Mouse (Mus musculus) lung, postnatal 36 days (tissue): ENCODE data around the gene Eif3l.
"Not testable (repeated sequence)": the region's sequence is repeated elsewhere in the genome, so short reads cannot be mapped to it uniquely, and the experiment has no call there.

ENCODE experiments used
- DNase-seq: peaks from one replicate; pipeline ENCODE4 v3.0.0; 2022; ENCODE audit warnings: mixed read lengths

Gene Eif3l

DNA sequence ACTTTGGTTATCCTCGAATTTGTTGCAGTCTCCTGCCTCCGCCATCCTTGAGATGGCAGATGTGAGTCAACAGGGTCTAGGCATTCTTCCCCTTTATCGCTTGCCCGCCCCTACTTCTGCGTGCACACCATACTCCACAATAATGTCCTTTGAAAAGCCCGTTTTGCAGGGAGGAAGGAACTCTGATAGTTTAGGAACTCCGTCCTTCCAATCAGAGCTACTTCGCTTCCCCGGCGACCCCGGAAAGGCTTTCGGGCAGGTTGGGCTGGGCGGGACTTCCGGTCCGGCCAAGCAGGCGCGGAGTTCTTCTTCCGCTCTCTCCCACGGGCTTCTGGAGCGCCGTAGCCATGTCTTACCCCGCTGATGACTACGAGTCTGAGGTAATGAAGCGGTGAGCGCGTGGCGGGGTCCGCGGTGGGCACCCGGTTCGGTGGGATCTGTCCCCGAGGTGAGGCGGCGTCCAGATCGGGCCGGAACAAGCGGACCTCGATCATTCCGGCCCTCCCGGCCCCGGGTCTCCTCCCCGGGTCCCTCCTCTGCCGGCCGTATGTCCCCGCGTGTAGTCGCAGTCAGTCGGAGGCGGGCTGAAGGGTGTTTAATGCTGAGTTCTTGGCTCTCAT lies at the start of gene Eif3l:
Gene Eif3l, plus strand, starts transcription at position 267 of the 620 bp plus-strand sequence.
- peak; percentile 92 for DNase-seq

- DNase-seq: no peak
These were observed 49.2 kb upstream of the Eif3l start for GRCm38 (mm10) chr15:79025687-79026308.

DNA sequence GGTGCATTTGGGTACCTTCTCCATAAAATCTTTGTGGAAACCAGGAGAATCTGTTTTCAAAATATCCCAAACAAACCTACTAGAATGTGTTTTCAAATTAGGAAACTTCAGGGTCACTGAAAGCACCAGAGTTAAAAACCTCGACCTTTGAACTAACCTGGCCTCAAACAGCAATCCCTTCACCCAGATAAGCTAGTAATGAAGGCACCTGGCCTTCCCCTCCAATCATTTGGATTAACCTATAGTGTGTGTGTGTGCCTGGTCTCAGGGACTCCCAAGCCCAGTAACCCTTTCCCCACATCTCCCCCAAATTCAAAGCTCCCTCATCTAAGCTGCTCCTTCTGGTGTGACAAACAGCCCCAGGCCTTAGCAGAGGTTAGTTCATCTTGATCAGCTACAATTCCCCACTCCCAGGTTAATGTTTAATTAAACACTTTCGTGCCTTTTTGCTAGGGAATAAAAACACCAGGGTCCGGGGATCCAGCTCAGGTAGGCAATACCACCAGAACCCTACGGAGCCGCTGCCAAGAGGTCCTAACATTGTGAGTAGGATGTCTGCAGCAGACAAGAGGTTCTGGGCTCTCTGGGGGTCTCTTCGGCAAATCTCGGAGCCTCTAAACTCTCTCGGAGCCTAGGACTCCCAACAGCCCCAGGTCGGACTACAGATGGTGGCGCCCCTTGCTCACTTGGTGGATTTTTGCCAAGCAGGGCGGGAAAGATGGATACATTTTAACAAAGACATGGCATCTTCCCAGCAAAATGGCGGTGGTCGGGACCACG lies 48.3 kb upstream of the Eif3l start:
- DNase-seq: no peak

- no peak for DNase-seq
These were observed 47.4 kb upstream of the Eif3l start for GRCm38 (mm10) chr15:79027291-79028205.

- peak; percentile 93 for DNase-seq
These were observed 46.7 kb upstream of the Eif3l start, which contains the start of gene H1f0 for GRCm38 (mm10) chr15:79028237-79028738. H1f0 (plus strand) TSS chr15:79028450.

- DNase-seq: no peak
These were observed 46.0 kb upstream of the Eif3l start for GRCm38 (mm10) chr15:79028823-79029484.

DNA sequence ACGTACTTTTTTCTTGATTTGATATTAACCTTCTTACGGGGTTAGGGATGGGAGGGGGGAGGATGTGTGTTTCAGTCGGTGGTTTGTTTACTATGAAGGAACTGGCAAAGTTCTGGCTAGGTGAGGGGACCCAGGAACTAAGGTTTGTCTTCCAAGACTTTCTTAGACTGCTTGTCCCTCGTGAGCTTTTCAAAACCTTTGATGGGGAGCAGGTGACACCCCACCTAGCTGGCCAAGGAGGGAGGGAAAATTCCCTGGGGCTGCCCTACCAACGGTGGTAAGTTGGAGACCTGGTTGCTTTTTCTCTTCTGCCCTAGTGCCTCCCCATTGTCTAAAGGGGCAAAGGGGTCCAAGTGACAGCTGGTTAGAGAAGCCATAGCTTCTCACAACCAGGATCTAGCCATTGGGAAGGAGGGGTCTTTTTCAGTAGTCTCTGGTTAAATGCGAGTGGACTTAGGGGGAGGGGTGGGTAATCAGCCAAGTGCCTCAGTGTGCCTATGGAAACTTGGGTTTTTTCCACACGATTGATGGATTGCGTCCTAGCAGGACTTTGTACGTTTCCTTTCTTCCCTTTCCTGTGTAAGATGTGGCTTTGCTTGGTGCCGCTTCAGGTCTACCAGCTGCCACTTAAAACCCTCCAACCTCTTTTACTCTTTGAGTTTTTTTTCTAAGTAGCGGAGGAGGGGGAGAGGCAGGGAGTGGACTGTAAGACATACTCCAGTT lies 45.3 kb upstream of the Eif3l start:
- no peak for DNase-seq

DNA sequence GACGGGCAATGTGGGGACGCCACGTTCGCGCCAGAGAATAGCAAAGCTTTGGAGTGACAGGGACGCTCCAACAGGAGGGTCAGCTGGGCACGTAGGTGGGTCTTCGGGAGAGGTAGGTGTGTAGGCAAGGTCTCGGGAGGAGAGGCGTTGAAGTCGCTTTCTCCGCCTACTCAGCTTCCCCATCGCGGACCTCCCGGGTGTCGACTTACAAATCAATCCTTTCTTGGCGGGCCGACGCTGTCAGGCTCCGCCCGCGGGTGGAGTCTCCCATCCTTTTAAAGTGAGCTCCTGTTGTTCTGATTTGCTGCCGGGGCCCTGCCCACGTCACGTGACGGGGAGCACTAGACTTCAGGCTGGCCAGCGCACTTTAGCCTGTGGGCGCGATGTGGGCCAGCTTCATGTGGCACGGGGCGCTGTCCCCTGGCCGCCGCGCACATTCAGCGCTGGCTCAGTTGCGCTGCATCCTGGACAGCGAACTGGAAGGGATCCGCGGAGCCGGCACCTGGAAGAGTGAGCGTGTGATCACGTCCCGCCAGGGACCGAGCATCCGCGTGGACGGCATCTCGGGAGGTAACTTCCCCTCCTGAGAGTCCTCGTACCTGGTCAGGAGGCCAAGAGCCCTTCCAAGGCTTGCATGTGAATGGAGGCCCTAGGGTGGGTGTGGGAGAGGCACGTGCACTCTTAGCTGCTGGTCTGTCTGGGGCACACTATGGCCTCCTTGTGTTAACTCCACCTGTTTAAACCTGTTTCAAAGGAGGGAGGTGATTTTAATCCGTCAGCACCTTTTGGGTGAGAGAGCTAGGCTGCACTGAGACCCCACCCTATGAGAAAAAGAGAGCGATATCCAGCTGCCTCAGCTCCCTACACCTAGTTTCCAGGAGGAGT lies 44.2 kb upstream of the Eif3l start:
- peak; percentile 97 for DNase-seq

- not testable (repeated sequence) for DNase-seq
These were observed 43.1 kb upstream of the Eif3l start for GRCm38 (mm10) chr15:79031908-79032307.

DNA sequence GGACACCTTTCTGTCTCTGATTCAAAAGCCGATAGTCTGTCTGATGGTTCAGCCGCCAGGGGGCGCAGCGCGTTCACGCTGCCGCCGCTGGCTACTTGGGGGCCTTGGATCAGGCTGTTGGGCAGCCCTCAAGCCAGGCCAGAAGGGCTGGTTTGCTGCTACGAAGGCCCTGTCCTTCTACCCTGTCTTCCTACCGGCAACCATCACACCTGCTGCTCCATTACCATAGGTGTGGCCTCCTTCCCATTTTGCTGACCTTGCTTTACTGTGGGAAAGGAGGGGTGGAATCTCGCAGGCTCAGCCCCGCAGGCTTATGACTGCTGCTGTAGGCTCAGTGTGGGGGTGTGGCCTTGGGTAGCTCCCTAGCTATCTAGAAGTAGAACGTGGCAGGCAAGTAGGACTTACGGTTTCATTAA lies 37.1 kb upstream of the Eif3l start:
- peak; percentile 85 for DNase-seq

GRCm38 (mm10) chr15:79038331-79038730 lies 36.6 kb upstream of the Eif3l start:
- DNase-seq: no peak

DNA sequence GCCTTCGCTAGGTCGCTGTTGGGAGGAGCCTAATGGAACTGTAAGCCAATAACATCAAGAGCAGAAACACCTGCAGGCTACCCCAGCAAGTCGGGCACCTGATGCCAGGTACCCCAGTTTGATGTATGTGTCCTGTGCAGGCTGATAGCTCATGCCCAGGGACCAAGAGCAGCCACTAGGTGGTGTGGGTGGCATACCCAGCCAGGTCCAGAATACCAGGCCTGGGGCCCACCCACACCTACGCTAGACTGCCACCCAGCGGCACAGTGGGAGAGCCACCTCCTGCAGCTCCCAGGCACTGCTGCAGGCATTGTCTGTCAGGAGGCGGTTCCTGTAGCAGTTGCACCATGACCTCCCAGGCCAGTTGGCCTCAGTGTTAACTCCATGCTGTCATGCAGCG lies 36.1 kb upstream of the Eif3l start:
- peak; percentile 94 for DNase-seq

DNA sequence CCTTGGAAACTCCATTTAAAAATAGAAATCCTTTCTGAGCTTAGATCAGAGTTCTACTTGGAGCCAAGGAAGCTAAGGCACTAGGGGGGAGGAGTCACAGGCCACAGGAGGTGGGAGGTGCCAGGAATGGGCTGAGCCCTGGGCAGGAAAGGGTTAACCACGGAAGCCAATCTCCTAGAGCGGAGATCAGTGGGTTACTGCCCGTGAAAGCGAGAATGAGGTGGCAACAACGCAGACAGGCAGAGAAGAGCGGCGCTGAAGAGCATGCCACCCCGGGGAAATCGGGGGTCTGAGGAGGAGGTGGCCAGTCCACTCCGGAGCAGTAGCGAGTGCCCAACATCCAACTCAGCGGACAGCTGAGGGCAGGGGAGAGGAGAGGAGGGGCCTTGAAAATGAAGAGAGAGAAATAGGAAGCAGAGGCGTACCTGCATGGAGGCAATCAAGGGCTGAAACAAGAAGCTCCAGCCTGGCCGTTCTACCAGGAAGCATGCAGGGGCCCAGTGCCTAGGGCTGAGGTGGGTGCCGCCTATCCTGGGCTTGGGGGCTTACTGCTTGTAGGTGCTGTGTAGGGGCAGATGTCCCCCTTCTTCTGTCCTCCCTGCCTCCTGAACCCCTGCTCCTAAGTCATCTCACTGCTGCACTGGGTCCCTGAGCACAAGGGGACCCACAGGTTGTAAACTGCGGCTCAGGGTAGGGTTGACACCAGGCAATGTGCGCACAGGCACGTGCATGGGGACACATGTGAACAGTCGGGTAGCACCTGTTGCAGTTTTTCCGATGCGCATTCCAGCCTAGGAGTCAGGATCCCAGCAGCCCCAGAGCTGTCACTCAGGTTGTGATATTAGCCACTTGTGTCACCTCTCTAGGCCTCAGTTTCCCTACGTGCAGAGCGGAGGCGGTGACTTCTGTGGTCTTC lies 34.2 kb upstream of the Eif3l start:
- no peak for DNase-seq

GRCm38 (mm10) chr15:79041585-79041984 lies 33.4 kb upstream of the Eif3l start, which contains the start of gene Galr3:
Galr3 (plus strand) TSS chr15:79041885.
- DNase-seq: no peak

GRCm38 (mm10) chr15:79042721-79043491 lies 32.1 kb upstream of the Eif3l start:
- no peak for DNase-seq

GRCm38 (mm10) chr15:79044837-79045236 lies 30.1 kb upstream of the Eif3l start:
- no peak for DNase-seq

GRCm38 (mm10) chr15:79048186-79048585 lies 26.8 kb upstream of the Eif3l start:
- no peak for DNase-seq

DNA sequence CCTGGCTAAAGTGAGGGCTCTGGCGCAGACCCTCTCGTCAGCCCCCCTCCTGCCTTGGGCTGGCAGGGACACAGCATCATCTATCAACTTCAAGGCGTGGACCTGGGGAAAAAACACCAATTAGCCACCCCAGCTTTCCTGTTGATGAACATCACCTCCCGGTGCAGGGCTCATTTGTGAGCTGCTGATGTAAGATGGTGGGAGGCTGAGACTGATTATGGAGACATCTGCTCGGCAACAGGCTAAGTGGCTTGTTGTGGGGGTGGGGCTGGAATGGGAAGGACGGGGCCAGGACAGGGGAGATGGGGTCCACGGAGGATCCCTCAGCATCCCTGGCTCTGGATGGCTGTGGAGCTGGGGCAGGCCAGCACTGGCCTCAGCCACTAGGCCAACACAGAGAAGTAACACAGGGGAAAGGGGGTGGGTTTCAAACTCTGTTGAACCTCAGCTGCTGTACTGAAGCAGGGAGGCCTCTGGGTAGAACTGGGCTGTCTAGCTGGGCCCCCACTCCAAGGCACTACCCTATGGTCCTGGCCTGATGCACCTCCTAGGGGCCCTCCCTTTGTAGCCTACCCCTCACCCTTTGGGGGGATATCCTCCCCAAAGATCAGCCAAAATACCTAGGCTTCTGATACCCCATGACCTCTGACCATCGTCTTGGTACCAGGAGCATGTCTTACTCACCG lies 24.7 kb upstream of the Eif3l start:
- DNase-seq: no peak
